Mouse (Mus musculus) E14TG2a.4 (cell line): Measurements from ENCODE around the gene Ehd1.

ENCODE experiments used
- H3K27me3 ChIP-seq: 2 replicates; pipeline ENCODE4 v1.6.1; 2014; ENCODE audit warnings: low read length, control low read depth; ENCODE audit not compliant: insufficient read depth
- H3K36me3 ChIP-seq: 2 replicates; pipeline ENCODE4 v1.6.1; 2014; ENCODE audit warnings: low read length, control low read depth; ENCODE audit not compliant: insufficient read depth
- H3K4me1 ChIP-seq: replicated peaks from 2 replicates; pipeline ENCODE4 v1.6.1; 2014; ENCODE audit warnings: low read depth, low read length, control low read depth
- H3K4me3 ChIP-seq: replicated peaks from 2 replicates; pipeline ENCODE4 v1.5.1; 2014; ENCODE audit warnings: mild to moderate bottlenecking, low read length
- H3K9me3 ChIP-seq: 2 replicates; pipeline ENCODE4 v1.6.1; 2014; ENCODE audit warnings: low read length, control low read depth
- CTCF ChIP-seq: conservative IDR thresholded peaks from 2 replicates; pipeline ENCODE4 v1.5.1; 2014; ENCODE audit warnings: low read length
- NANOG ChIP-seq: IDR thresholded peaks from 2 replicates; pipeline ENCODE4 v1.6.1; 2014; ENCODE audit warnings: borderline replicate concordance, low read length, mixed read lengths
- POU5F1 ChIP-seq: IDR thresholded peaks from 2 replicates; pipeline ENCODE4 v1.6.1; 2014; ENCODE audit warnings: low read length, borderline replicate concordance

Ehd1 gene

DNA sequence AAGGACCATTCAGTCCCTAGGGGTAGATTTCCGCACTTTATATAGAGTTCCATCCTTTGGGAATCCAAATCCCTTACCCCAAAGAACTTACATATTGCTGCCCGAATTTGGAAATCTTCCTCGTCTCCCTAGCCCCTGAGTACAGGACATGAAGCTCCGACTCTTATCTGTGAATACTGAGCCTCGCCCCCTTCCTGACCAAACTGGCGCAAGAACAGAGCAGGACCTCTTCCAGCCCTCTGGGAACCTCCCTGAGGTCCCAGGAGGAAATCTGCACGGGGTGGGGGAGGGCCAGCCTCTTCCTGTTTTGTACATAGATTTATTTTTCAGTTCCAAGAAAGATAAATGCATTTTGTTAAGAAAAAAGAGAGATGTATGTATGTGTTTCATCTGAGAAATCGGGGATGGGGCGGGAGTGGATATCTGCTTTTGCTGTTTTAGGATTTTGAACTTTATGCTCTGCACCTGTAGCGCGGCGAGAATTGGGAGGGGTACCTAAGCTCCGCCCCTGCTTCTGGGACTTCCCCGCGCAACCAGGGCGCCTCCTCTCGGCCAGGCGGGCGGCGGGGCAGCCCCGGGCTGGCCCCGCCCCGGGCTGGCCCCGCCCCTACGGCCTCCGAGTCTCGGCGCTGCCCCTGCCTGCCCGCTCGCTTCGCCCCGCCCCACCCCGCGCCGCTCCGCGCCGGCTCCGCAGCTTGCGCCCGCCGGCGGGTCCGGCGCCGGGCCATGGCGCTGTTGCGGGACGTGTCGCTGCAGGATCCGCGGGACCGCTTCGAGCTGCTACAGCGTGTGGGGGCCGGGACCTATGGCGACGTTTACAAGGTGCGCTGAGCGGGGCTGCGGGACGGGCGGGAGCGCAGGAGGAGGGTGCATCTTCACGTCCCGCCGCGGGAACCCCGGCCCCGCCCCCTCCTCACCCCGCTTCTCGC, 64.3 kb downstream of the Ehd1 start, which contains the start of gene Map4k2:
TSS of gene Map4k2 (plus strand) at position 612 of the 929 bp plus-strand sequence.
- no peak for TF ChIP-seq CTCF
- TF ChIP-seq POU5F1: no peak
- no peak for TF ChIP-seq NANOG
- Histone ChIP-seq H3K4me3 (peak within 1 kb of the TSS; percentile 87), H3K27me3 (peaks cover 14% of the 10 kb centered on the region; the same call in 1 of the 2 replicates), H3K36me3 (peaks cover 68% of the 10 kb centered on the region), H3K9me3 (no peaks in the 10 kb centered on the region), H3K4me1 (peaks cover 80% of the 10 kb centered on the region)

DNA sequence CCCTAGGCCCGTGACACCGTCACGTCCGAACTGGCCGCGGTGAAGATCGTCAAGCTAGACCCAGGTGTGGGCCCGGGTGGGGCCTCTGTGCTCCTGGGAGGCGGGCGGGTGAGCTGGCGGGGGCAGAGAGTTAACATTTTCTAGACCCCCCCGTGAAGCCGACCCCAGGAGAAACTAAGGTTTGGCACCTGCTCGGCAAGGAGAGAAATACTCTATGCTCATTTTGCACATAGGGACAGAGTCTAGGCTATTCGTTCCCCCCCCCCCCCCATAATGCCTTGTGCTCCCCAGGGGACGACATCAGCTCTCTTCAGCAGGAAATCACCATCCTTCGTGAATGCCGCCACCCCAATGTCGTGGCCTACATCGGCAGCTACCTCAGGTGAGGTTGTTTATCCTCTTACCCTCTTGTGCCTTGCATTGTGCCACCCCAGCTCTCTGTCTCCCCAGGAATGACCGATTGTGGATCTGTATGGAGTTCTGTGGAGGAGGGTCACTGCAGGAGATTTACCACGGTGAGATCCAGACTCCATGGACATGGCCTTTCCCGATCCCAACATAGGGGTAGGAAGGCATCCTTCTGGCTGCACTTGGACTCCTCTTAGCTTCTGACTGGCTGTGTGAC, 65.0 kb downstream of the Ehd1 start:
- peaks cover 14% of the 10 kb centered on the region; the same call in 1 of the 2 replicates for H3K27me3 ChIP-seq
- peak overlapping the region; percentile 87 for H3K4me3 ChIP-seq
- H3K4me1 ChIP-seq: peaks cover 80% of the 10 kb centered on the region
- no peaks in the 10 kb centered on the region for H3K9me3 ChIP-seq
- no peak for TF ChIP-seq POU5F1
- TF ChIP-seq NANOG: no peak
- no peak for TF ChIP-seq CTCF
- peaks cover 74% of the 10 kb centered on the region for H3K36me3 ChIP-seq

DNA sequence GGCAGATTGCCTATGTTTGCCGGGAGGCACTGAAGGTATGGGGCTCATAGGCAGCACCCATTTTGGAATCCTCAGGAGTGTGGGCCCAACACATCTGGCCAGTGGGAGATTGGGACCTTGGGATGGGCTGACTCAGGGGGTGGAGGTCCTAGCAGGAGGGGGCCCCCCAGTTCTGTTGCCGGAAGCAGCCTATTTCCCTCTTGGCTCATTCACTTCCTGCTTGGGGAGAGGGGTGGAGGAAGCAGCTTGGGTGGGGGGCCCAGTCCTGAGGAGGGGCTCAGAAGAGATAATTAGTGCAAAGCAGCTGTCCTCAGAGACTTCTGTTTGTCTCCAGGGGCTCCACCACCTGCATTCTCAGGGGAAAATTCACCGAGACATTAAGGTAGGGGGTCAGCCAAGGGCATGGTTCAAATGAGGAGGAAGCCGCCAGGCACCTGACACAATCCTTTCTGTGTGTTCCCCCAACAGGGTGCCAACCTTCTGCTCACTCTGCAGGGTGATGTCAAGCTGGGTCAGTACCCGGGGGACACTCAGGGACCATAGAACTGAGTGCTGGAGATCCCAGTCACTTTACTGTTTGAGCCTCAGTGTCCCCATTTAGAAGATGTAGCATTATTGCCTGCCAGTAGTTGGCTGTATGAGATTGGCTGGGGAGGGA, 65.9 kb downstream of the Ehd1 start:
- H3K27me3 ChIP-seq: peaks cover 14% of the 10 kb centered on the region; the same call in 1 of the 2 replicates
- H3K4me1 ChIP-seq: peaks cover 80% of the 10 kb centered on the region
- no peak for TF ChIP-seq NANOG
- no peak for TF ChIP-seq CTCF
- no peak for TF ChIP-seq POU5F1
- H3K36me3 ChIP-seq: peaks cover 74% of the 10 kb centered on the region
- H3K4me3 ChIP-seq: peak overlapping the region; percentile 87; the same call in 1 of the 2 replicates
- H3K9me3 ChIP-seq: no peaks in the 10 kb centered on the region

- H3K9me3 ChIP-seq: no peaks in the 10 kb centered on the region
- H3K27me3 ChIP-seq: peaks cover 14% of the 10 kb centered on the region; the same call in 1 of the 2 replicates
- no peak overlapping the region for H3K4me3 ChIP-seq
- TF ChIP-seq NANOG: no peak
- TF ChIP-seq CTCF: no peak
- H3K4me1 ChIP-seq: peaks cover 75% of the 10 kb centered on the region
- H3K36me3 ChIP-seq: peaks cover 70% of the 10 kb centered on the region
Observed at GRCm38 (mm10) chr19:6343066-6343925, 66.8 kb downstream of the Ehd1 start.

DNA sequence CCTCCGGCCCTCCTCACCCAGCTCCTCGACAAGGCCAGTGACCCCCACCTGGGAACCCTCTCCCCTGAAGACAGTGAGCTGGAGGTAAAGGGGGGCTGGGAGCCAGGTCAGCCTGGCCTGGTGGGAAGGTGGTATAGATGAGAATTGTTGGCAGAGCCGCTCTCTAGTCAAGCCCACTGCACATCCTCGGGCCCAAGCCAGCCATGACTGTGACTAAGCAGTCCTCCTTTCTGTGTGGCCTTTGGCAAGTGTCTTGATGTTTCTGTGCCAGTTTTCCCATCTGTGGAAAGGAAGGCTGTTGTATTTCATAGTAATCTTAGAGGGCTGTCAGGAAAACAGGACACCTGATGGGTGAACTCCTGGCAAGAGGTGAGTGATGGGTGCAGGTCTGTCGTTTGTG, 67.5 kb downstream of the Ehd1 start:
- peaks cover 75% of the 10 kb centered on the region for H3K4me1 ChIP-seq
- H3K27me3 ChIP-seq: peaks cover 14% of the 10 kb centered on the region; the same call in 1 of the 2 replicates
- no peak overlapping the region for H3K4me3 ChIP-seq
- H3K9me3 ChIP-seq: no peaks in the 10 kb centered on the region
- H3K36me3 ChIP-seq: peaks cover 65% of the 10 kb centered on the region
- TF ChIP-seq POU5F1: no peak
- no peak for TF ChIP-seq NANOG
- no peak for TF ChIP-seq CTCF

DNA sequence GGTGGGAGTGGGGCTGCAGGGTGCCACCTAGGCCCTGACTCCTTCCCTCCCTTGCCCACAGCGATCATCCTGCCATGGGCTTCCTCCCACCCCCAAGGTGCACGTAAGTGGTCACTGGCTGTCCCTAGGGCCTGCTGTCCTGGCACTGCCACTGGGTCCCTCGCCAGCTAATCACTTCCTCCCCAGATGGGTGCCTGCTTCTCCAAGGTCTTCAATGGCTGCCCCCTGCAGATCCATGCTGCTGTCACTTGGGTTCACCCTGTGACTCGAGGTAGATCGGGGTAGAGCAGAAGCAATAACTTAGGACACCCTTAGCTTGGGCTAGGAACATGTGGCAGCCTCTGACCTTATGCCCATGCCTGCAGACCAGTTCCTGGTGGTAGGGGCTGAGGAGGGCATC, 69.5 kb downstream of the Ehd1 start:
- 0 out of 2 replicates have a peak overlapping the region, but pooled peaks have one; percentile 13 for H3K4me3 ChIP-seq
- peaks cover 14% of the 10 kb centered on the region; the same call in 1 of the 2 replicates for H3K27me3 ChIP-seq
- peaks cover 65% of the 10 kb centered on the region for H3K4me1 ChIP-seq
- H3K36me3 ChIP-seq: peaks cover 63% of the 10 kb centered on the region
- no peaks in the 10 kb centered on the region for H3K9me3 ChIP-seq
- TF ChIP-seq CTCF (no peak), POU5F1 (no peak), NANOG (no peak)

DNA sequence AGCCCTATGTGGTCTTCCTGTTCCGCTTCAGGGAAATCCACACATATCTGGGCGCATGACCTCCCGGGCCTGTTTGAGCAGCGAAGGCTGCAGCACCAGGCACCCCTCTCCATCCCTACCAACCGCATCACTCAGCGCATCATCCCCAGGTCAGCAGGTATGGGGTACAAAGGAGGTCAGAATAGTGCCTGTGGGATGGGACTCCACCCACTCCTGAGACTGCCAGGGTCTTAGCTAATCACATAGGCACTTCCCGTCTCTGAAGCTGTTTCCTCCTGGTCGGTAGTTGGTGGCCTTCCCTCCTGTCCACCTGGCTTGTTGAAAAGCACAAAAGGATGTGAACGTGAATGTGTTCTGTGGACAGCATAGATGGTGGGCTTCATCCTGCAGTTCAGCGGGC, 70.1 kb downstream of the Ehd1 start:
- TF ChIP-seq CTCF (no peak), NANOG (no peak), POU5F1 (no peak)
- H3K36me3 ChIP-seq: peaks cover 63% of the 10 kb centered on the region
- peaks cover 10% of the 10 kb centered on the region; the same call in 1 of the 2 replicates for H3K27me3 ChIP-seq
- peak overlapping the region; percentile 13; the same call in 1 of the 2 replicates for H3K4me3 ChIP-seq
- no peaks in the 10 kb centered on the region for H3K9me3 ChIP-seq
- H3K4me1 ChIP-seq: peaks cover 67% of the 10 kb centered on the region
